Mouse (Mus musculus) lung, postnatal 0 days (tissue): Measurements from ENCODE around the gene Dach1.

ENCODE experiments used
- CTCF ChIP-seq: IDR thresholded peaks from 2 replicates; pipeline ENCODE4 v1.5.1; 2016; ENCODE audit warnings: antibody characterized with exemption, mild to moderate bottlenecking
- EP300 ChIP-seq: IDR thresholded peaks from 2 replicates; pipeline ENCODE4 v1.6.1; 2016; ENCODE audit warnings: antibody characterized with exemption, mild to moderate bottlenecking, control low read depth

GRCm38 (mm10) chr14:98123032-98123431 lies 46.5 kb downstream of the Dach1 start:
- TF ChIP-seq CTCF = no peak
- no peak for TF ChIP-seq EP300
